Mouse (Mus musculus): ENCODE data around the gene Rpl36a.

DNA sequence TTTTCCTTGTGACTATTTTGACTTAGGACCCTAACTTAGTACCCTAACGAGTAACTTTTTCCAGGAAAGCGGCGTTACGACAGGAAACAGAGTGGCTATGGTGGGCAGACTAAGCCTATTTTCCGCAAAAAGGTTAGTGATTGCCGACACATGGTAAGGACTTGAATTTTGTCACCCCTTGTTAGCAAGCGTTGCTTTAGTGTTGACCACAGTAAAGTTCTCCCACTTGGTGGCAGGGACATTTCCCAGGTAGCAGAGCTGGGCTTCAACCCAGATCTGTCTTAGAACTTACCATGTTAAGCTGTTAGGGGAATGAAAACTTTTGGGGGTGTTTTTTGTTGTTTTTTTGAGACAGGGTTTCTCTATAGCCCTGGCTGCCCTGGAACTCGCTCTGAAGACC lies 993 bp downstream of the Rpl36a start:
- no peak for TF ChIP-seq CTCF (IDR thresholded peaks at IDR 0.05; ENCODE audit: borderline replicate concordance, extremely low read depth, insufficient read depth, insufficient read length)
- no peak for TF ChIP-seq POLR2A (IDR thresholded peaks at IDR 0.05; ENCODE audit: borderline replicate concordance, extremely low read depth, insufficient read depth, insufficient read length, poor library complexity, severe bottlenecking)
